Mouse (Mus musculus) right cerebral cortex, postnatal 14 days (tissue): ENCODE measurements around the gene Kif6.

Source experiments
- DNase-seq: peaks from one replicate; pipeline ENCODE4 v3.0.0; 2022

The Kif6 gene

DNA sequence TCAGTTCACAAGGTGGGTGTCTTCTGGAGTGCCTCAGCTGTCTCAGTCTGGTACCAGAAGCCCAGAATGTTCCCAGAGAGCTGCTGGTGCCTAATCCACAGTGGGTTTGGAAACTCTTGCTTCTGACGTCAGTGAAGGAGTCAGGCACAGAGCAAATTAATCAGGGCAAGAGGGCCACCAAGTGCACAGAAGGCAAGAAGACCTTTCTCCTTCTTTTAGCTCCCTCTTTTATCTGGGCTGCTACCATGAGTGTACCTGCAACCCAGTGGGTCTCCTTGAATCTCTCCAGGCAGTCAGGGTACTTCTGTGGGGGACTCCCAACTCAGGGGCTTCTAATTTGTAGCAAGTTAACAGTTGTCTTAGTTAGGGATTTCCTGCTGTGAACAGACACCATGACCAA, 178.0 kb downstream of the Kif6 start:
- no peak for DNase-seq

DNA sequence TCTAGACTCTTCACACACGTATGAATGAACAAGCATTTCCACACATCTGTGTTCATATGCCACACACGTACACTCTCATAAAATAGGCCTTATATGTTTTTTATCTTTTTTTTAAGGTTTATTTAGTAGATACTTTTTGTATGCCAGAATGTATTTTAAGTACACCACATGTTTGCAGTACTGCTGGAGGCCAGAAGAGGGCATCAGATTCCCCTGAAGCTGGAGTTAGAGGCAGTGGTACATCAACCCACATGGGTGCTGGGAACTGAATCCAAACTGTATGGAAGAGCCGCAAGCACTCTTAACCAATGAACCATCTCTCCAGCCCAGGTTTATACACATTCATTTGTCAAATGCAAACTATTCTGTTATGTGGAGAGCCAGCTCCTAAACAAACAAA, 179.0 kb downstream of the Kif6 start:
- no peak for DNase-seq

DNA sequence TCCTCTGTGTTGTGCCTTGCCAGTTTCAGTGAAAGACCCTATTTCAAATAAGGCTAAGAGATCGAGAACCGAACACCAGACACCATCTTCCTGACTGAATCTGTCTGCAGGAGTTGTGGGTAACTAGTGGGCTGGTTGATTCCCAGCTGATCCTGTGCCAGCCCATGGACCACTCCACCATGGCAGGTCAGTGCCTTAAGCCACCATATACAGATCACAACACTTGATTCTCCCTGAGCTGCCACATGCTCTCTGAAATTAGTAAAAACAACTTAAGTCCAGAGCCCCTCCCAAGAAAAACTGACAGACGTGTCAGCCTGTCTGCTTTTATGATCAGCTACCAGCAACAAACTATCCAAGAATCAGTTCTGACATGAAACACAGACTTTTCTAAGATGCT, 180.3 kb downstream of the Kif6 start:
- DNase-seq = no peak

DNA sequence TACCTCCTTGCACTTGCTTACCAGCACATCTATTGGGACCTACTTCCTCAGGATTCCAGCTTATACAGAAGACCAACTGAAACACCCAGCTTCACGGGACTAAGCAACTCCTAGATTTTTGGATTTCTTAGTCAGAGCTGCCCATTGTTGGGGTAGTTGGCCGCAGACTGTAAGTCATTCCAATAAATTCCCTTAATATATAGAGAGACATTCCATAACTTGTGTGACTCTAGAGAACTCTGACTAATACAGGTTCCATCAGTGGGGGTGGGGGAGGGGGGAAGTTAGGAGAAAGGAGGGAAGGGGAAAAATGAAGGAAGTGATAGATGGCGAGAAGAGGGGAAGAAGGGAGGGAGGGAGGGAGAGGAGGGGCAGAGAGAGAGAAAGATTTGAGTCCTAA, 181.2 kb downstream of the Kif6 start:
- DNase-seq = no peak

DNA sequence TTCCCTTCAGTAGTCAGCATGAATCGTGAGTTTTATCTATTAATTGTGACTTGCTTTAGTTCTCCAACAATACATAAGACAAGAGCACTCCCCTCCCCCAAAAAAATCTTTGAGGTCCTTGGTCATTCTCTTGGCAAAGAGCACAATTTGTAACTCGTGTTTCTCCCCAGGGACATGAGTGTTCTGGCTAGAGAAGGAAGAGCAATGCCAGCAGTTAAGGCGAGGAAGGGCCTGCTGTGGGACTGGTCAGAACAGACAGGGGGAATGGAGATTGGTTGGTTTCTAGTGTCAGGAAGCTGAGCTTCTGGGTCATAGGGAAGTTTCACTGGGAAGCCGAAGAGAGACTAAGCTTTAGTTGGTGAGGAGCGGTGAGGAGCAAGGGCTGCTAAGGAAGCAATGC, 184.2 kb downstream of the Kif6 start:
- DNase-seq = no peak

DNA sequence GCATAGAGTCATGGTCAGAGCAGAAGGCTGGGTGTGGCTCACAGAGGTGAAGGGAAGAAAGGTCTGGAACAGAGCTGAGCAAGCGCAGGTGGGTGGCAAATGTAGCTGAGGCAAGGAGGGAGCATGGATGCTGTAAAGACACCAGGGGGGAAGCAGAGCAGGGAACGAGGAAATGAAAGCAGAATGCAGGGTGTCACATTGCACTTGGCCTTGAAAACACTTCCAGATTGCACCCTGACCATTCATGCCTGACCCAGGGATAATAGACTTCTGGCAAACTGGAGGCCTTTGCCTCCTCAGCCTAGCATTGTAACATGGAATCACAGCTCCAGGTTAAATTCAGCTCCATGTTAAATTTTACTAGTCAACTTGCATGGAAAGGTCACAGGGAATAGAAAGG, 185.2 kb downstream of the Kif6 start:
- DNase-seq = no peak

DNA sequence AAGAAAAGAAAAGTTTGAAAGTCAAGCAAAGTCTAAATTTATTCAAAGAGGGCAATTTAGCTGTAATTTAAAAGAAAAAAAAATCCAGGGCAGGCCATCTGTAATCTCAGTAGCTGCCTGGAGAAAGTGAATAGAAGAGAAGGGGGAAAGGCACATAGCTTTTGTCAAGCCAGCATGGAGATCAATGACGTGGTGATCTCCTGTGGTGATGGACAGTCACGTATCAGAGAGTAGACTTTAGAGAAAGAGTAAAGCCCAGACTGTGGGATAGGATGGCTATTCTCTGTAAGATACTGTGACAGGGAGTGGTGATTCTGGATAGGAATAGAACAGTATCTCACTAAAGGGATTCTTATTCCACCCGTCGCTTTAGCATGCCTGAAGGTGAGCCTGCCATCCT, 192.5 kb downstream of the Kif6 start:
- DNase-seq = no peak

DNA sequence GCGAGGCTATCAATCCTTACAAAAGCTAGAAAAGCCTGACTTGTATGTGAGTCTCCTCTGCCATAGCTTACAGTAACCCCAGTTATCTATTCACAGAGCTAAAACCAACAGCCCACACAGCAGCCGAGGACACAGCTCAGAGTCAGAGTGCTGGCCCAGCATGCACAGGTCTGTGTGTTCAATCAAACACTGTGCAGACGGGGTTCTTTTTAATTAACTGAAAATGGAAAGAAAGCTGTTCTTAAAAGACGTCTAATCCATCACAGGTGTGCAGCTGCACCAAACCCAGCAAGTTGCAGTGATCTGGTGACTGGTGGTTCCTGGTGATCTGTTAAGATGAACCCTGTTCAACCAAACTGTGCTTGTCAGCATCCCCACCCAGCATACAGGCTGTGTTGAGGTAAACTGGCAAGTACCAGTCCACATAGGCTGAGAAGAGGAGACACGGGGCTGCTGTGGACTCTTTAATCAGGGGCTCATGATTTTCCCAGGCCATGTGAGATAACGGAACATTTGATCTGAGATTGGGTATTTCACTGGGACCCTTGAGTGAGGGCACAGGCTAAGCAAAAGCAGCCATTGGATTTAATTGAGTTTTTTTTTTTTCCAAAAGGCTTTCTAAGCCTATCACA, 193.9 kb downstream of the Kif6 start:
- DNase-seq = no peak

DNA sequence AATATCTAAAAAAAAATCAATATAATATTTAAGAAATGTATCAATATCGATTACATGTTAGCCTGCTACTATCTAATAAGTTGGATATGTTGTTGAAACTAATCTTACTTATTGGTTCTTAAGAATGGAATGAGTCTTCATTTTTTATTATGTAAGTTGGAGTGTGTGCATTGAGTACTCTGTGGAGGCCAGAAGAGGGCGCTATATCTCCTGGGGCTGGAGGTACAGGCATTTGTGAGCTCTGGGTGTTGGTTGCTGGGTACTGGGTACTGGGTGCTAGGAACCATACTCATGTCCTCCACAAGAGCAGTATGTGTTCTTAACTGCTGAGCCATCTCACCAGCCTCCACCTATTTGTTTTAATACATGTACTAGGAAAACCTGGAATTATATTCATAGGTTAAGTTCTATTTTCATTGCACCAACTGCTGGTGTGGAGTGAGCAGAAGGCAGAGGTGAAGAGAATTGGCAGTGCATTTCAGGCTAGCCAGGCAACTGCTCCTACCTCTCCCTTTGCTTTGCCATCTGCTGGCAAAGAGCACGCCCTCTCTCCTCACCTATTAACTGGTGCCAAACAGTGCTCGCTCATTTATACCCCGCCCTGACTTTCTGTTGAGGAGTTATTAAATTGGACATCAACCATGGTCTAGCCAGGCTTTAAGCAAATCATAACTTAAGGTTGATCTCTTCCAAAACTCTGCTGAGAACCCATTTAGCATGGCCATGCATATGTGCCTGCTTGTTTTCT, 199.1 kb downstream of the Kif6 start:
- no peak for DNase-seq

DNA sequence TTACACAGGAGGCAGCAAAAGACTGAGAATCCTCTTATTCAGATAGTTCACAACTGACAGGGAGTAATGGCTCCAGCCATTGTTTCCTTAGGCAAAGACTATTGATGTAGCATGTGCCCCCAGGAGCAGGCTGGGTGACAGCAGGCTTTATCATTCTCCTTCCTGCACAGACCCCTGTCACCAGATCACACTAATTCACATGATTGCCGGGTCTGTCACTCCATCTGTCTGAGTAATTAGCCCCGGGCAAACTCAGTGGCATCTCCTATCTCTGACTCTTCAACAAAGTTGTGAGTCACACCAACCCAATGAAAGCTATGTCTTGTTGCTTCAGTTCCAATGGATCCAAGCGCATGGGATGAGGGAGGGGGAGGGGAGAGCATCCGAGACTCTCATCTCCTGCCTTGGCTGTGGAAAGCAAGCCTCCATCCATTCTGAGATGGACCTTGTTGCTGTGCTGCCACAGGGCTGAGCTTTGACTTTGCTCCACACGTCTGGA, 201.2 kb downstream of the Kif6 start:
- DNase-seq = no peak

DNA sequence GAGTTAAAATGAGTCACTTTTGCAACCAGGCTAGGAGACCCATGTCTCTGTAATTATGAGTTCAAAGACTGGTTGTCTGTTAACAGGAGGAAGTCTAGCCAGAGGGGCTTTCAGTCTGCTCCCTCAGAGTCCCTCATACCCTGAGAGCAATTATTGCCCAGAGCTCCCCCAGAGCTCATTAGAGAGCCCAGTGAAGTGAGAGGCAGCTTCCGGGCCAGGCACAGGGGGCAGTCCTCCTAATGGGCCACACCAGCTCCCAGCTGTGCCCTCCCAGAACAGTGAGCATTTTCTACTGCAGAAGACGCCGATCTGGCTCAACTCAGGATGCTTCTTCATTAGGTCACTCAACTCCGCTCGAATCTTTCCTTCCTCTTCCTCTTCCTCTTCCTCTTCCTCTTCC, 201.8 kb downstream of the Kif6 start:
- no peak for DNase-seq

DNA sequence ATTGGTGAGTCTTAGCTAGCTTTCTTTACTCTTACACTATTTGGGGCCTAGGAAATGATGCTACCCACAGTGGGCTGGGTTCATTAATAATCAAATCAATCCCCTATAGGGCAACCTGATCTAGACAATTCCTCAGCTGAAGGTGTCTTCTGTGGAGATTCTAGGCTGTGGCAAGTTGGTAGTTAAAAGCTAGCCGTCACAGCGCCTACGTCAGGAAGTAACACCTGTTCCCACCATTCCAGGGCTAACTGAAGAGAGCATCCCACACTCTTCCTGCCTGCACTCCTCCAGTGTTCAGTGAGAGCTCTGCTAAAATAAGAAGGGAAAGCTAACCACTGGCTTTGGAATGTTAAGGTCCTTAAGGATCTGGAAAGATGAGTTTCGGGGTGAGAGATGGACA, 205.3 kb downstream of the Kif6 start:
- DNase-seq = no peak

DNA sequence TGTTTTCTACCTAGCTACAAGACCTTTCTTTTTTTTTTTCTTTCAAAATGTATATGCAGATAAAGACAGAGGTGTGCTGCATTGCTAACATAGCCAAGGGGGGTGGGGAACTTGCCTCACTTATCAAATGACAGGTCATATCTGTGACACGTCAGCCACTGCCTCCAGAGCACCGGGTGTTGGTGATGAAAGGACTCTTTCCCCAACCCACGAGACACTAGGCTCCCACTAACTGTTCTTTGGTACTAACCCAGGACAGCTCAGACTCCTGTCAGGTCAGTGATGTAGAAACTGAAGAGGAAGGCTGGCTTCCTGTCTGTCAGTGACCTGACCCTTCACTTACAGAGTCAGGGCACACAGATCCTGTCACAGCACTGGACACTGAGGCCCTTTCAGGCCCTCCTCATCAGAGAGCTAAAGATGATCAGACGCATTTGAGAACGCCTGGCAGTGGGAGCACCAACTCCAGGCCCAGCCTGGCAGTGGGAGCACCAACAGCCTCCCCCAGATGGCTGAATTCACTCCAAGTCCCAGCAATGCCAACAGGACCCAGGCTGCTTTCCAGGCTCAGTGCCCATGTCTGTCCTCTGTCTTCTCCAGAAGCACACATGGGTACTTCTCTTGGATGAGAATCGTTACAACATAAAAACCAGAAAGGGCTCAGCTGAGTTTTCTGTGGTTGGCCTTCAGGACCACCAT, 209.4 kb downstream of the Kif6 start:
- DNase-seq = peak; percentile 25

DNA sequence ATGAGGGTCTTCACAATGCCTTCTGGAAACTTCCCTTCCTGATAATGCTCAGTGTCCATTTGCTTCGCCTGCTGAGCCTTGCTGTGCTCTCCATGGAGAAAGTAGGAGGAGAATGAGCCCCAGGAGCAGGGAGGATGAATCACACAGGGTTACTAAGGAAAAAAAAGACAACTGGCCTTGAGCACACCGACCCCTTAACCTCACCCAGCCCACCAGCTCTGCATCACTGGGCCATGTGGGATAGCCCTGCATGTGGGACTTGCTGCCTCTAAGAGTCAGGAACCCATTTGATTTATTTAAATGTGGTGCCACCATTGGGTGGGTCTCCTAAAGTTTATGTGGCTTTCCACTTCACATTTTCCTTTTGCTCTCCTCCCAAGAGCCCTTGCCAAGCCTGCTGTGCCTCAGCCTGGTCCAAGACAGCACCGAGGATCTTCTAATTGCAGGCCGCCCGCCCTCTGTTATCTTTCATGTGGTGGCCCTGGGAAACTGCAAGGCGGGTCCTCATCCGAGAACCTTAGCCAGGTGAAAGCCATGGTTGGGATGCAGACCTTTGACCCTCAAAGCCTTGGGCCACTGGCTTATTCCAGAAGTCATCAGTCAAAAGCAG, 210.0 kb downstream of the Kif6 start:
- DNase-seq = no peak

DNA sequence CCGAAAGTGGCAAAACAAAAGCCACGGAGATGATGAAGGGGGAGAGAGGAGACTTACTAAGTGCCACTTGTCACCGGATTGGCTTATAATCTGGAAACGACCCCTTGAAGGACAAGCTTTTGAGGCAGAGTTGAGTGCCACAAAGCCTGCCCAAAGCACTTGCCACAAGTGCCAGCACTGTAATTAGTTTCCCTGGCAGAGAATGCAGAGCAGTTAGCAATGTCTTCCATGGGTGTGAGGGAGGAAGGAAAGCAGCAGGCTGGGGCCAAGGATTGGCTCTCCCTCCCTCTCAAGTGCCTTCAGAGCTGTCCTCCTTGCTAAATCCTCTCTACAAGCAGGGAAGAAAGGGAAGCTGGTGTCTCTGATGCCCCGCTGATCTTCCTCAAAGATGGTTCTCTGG, 210.9 kb downstream of the Kif6 start:
- DNase-seq = no peak

DNA sequence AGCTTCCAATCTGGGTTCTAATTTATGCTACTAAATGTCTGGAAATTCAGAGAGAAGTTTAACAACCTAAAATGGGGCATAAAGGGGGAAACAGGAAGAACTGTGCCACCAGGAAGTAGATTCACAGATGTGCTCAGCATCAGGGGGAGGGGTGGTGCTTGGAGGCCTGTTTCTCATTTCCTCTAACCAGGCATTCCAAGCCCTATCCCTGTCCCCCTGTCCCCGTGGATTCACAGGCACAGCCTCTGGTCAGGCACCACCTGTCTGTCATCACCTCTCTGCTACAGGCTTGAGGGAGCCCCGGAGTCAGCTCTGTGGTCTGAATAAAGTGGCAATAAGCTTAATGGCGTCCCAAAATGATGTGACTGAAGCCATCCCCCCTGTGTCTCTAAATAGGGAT, 216.8 kb downstream of the Kif6 start:
- DNase-seq = no peak

DNA sequence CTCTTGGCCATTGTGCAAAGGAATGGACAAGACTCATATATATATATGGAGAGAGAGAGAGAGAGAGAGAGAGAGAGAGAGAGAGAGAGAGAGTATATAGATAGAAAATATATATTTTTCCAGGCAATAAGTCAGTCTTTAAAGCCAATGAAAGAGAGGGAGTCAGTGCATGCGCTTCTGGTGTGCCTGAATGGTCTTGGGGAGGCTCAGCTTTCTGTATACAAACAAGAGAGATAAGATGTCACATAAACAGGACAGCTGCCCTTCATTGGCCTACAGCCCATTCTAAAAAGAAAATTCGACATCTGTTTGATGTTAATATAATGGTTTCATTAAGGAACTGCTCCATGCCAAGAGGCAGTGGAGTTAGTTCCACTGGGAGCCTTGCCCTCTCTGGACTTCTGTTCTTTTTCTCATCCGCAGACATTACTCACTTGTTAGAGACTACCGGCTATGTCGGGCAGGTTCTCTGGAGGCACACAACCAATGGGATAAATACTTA, 219.2 kb downstream of the Kif6 start:
- no peak for DNase-seq

DNA sequence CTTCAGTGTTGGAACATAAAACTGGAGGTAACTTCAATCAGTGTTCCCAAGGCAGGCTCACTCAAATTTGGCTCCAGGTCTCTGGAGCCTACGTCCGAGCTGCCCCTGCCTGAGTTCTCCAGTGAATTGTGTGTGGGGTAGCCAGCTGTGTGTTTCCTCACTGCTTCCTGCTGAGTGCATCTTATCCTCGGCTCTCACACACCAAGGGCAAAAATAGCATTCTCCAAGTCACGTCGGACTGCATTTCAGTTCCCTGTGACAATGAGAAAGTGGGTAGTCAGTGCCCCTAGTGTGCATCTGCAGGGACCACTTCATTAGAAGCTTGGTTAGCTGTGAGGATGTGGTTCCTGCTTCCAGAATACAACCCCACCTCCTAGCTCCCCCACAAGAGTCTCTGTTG, 222.5 kb downstream of the Kif6 start:
- no peak for DNase-seq

DNA sequence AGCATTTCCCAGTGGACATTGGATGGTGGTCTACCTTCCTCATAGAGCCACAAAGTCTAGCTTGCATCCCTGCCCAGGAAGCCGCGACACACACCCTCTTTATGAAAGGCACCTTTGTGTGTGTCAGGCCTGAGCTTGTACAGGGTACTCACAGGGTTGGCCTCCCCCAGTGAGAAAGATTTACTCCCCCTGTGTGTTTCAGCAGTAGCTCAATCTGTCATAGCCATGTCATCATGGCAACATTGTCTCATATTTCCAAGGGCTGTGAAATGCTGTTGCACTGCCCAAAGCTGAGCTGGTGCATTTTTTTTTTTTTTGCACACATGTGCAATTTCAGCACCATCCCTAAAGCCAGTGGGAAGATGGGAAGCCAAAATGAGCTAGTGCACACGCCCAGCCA, 224.3 kb downstream of the Kif6 start:
- DNase-seq = no peak

DNA sequence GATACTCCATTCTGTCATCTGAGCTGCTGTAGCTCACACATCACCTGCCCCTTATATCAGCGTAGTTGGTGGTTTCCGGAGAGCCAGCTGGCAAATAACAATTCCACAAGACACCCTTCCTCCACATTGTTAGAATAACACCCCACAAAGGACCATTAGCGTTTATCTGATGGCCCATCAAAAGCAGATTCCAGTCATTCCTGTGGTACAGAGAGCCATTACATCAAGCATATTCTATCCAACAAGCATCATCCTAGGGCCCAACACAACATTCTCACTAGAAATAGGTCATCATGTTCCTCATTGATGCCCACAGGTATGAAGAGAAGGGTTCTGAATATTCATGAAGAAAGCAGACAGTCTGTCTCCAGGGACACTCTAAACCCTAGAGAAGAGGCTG, 236.3 kb downstream of the Kif6 start:
- DNase-seq = no peak

DNA sequence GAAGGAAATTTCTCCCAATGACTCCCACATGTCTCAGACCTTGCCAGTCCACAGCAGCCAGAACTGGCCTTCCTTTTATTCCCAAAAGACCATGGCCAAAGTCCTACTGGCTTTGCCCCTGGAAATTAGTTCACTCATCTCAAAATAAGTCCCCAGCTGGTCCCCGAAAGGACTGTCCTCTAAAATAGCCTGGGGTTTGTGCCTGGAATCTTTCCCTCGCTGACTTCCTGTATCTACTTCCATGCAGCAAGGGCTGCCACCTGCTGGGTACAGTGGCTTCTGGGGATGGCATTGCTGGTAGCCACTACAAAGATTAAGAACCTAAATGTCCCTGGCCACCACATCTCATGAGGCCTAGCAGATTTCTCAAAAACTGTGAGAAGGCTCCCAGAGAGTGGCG, 237.2 kb downstream of the Kif6 start:
- DNase-seq = no peak

DNA sequence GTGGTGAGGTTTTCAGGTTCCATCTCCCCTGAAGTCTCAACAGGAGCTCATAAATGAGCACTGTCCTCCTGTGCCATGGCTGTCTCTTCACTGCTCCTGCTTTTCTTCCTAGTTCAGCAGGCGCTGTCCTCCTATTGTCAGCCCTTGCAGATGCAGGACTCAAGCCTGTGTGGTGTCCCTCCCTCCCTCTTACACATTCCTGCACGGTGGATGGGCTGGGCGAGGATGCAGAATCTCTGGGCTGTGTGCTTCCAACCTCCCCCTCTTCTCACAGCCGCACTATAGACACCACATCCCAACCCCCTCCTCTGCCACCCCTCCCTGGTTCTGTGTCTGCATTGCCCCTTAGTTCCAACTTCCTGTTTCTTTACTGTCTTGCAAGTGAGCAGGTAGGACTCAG, 240.8 kb downstream of the Kif6 start:
- DNase-seq = no peak

DNA sequence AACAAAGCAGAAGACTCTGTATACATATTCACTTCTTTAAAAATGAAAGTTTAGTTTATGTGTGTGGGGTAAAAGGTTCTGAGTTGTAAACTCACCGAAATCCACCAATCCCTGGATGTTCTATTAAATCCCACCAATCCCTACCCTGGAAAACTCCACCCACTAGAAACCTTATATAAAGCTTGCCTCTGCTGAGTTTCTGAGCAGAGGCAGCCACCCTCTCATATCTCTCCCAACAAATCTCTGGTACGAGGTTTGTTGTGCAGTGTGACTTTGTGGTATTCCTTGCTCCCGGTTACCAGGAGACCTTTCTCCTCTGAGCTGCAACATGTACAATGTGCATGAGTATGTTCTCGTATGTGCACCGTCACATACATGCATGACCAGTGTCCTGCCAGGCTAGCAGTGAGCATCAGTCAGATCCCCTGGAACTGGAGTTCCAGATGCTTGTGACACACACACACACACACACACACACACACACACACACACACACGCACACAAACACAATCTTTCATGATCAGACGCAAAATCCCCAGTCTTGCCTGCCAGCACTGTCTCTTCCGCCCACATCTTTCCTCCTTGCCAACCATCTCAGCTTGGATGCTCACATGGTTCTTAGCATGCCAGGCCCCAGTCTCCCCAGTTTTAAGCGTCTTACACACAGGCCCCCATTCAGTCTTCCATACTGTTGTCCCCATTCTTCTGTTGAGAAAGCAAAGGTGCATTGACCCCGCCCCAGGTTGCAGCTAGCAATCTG, 245.3 kb downstream of the Kif6 start:
- peak; percentile 30 for DNase-seq
